Mouse (Mus musculus) kidney, postnatal 25 days (tissue): ENCODE results near the gene Pi4k2a.

Experiments
- DNase-seq, 2 experiments: peaks; one replicate each; pipeline ENCODE4 v3.0.0; 2021; ENCODE audit warnings: mixed read lengths in 2 of 2

The Pi4k2a gene

GRCm38 (mm10) chr19:42166766-42167165, 76.5 kb downstream of the Pi4k2a start:
- DNase-seq, result no peak

- DNase-seq, result no peak
Measured at GRCm38 (mm10) chr19:42167489-42167888, 77.2 kb downstream of the Pi4k2a start.

GRCm38 (mm10) chr19:42169322-42169975, 79.2 kb downstream of the Pi4k2a start:
- DNase-seq, result peak; percentile 48 to 63

GRCm38 (mm10) chr19:42170025-42170969, 80.0 kb downstream of the Pi4k2a start:
- peak; percentile 96 to 97 for DNase-seq
